ENCODE assay signal across 8 mouse cellular contexts in the genomic region with DNA sequence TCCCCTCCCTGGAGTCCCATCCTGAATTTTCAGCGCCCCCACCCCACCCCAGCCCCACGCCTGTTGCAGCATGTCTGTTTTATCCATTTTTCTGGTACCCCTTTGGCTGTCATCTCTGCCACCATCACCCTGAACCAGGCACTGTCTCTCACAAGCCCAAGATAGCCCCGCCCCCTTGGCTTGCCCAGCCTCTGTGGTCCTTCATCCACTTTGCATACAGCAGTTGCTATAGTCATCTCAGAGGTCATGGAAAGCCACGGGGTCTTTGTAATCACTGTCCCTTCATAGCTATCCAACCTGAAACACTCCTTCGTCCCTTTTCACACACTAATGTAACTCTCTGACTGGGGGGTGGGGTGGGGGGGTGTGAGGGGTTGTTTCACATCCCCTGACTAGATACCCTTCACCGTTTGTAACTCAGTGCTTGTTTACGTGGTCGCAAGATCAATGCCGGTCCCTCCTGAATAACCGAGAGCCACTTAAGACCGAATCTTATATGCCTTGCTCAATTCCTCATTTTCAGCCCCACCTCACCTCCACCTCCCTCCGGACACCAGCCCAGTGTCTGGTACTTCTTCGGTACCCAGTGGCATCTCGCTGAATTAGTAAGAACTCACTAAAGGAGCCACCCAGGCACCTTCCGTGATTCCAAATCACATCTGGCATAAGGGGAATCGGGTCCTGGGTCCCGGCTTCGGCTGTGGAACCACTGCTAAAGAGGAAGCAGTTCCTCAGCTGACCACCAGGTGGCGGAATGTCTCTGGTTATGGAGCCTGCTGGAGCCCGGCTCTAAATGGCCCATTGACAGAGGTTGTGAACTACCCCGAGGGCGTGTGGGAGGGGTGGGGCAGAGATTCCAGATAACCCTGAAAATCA. TPM values are rescaled to one million over a fixed set of nuclear protein-coding genes. Genes with fewer than 3 reads are reported as not detected.
DNase-seq lines count a peak whose midpoint lies in the region; ATAC-seq lines count a peak whose summit lies in the region.

No protein-coding gene starts in this region.

- peak overlapping the region; percentile 6; the same call in 1 of the 2 replicates for H3K4me3 ChIP-seq in intestine, embryonic 14.5 days (ENCODE audit: low read depth, low read length)

- H3K9me3 ChIP-seq in intestine, embryonic 14.5 days (ENCODE audit: control insufficient read depth, low read length): no peaks in the 10 kb centered on the region

- ATAC-seq in intestine, embryonic 14.5 days (replicated peaks; ENCODE audit: low FRiP score, low TSS enrichment, low read depth): peak; percentile 87
- ATAC-seq in megakaryocyte-erythroid progenitor cell, adult 5-6 weeks (replicated peaks; ENCODE audit: low FRiP score, low TSS enrichment, poor library complexity, severe bottlenecking): peak; percentile 72

- H3K9ac ChIP-seq in intestine, embryonic 14.5 days (ENCODE audit: low read length): no peak overlapping the region

- H3K27ac ChIP-seq in intestine, embryonic 14.5 days (ENCODE audit: low read depth): no peak overlapping the region

- 14% methylated on average over 22 of the region's 22 CpGs for WGBS in intestine, embryonic 14.5 days

- H3K36me3 ChIP-seq in intestine, embryonic 14.5 days (ENCODE audit: control insufficient read depth, insufficient read depth, low read length): no peaks in the 10 kb centered on the region

- peak overlapping the region; percentile 38 for H3K4me2 ChIP-seq in intestine, embryonic 14.5 days (ENCODE audit: low read length)

- H3K4me1 ChIP-seq in intestine, embryonic 14.5 days (replicated peaks; ENCODE audit: control insufficient read depth, insufficient read depth, low read length): no peaks in the 10 kb centered on the region; the same call in 1 of the 2 replicates

- H3K27me3 ChIP-seq in intestine, embryonic 14.5 days (replicated peaks; ENCODE audit: control insufficient read depth, insufficient read depth, low read length): peaks cover 6% of the 10 kb centered on the region; the same call in 1 of the 2 replicates

- intact Hi-C loops in left cerebral cortex, postnatal 10 days (cut with DNase I): loop anchor here (2.0 to 5.0 kb wide), 2 partner anchors 28 to 53 kb away; partner anchors contain the start of gene Gltp

- peak; percentile 90 for DNase-seq in adipocyte (ENCODE audit: low spot score)
- peak; percentile 94 for DNase-seq in embryo, embryonic 10.5 days (ENCODE audit: low spot score)
- peak; percentile 68 for DNase-seq in gastrocnemius, postnatal 25 days
- DNase-seq in intestine, embryonic 14.5 days (ENCODE audit: low spot score): peak; percentile 98
- DNase-seq in left cerebral cortex, postnatal 10 days (ENCODE audit: extremely low spot score in 1 of 2, low spot score in 2 of 2): peak; percentile 82 to 87
- DNase-seq in right cerebral cortex, postnatal 14 days: peak; percentile 90
- peak; percentile 90 for DNase-seq in urinary bladder, postnatal 25 days (ENCODE audit: low spot score)

RNA-seq across cellular contexts. Expression of gene Trpv4, which starts 19.2 kb away (rescaled TPM):
- total RNA-seq in gastrocnemius, postnatal 25 days (2021): 1 to 10 TPM; 1.6 to 2.7 TPM
- 0.59 and 0.83 TPM in 2 replicates for polyA plus RNA-seq in intestine, embryonic 14.5 days (2014; fragmentation: Nextera tagmentation; extraction: Ambion mirVana)
- total RNA-seq in left cerebral cortex, postnatal 10 days (2021): under 1 TPM; 0.64 to 0.79 TPM
- total RNA-seq in megakaryocyte-erythroid progenitor cell, adult 5-6 weeks (2014; fragmentation: Nextera tagmentation): 0.15 and 0.20 TPM in 2 replicates
- 0.52 TPM in 1 of 2 replicates, not detected in the other for total RNA-seq in megakaryocyte-erythroid progenitor cell, adult 5-6 weeks (2017)

RNA-seq across cellular contexts. Expression of gene Gltp, which starts 51.8 kb away (rescaled TPM):
- 1 to 10 TPM; 9.0 to 10.0 TPM for total RNA-seq in gastrocnemius, postnatal 25 days (2021)
- 74.7 and 77.0 TPM in 2 replicates for polyA plus RNA-seq in intestine, embryonic 14.5 days (2014; fragmentation: Nextera tagmentation; extraction: Ambion mirVana)
- 10 to 100 TPM; 20.5 to 23.2 TPM for total RNA-seq in left cerebral cortex, postnatal 10 days (2021)
- total RNA-seq in megakaryocyte-erythroid progenitor cell, adult 5-6 weeks (2014; fragmentation: Nextera tagmentation): 56.0 and 67.5 TPM in 2 replicates
- 29.3 and 35.2 TPM in 2 replicates for total RNA-seq in megakaryocyte-erythroid progenitor cell, adult 5-6 weeks (2017)
